Mouse (Mus musculus) olfactory bulb, adult 2 months (tissue): ENCODE results near the gene Plppr3. TPM values are rescaled to one million over a fixed set of nuclear protein-coding genes. Genes with fewer than 3 reads are reported as not detected.
A peak's percentile ranks its signal among the peaks of the same experiment; 100 is the strongest.

Experiments used
- H3K27ac ChIP-seq: fragments of 200-500 bp; 2 replicates; pipeline ENCODE4 v1.5.1; 2012; ENCODE audit warnings: low read depth, low read length; ENCODE audit not compliant: insufficient read depth
- H3K4me1 ChIP-seq: fragments of 200-500 bp; 2 replicates; pipeline ENCODE4 v1.6.1; 2012; ENCODE audit warnings: low read length; ENCODE audit not compliant: control insufficient read depth, insufficient read depth
- H3K4me3 ChIP-seq: fragments of 200-500 bp; 2 replicates; pipeline ENCODE4 v1.5.1; 2012; ENCODE audit warnings: mild to moderate bottlenecking, low read depth, low read length, moderate library complexity; ENCODE audit not compliant: insufficient read depth
- CTCF ChIP-seq: fragments of 200-500 bp; IDR thresholded peaks from 2 replicates; pipeline ENCODE4 v1.5.1; 2012; ENCODE audit warnings: low read depth, mild to moderate bottlenecking, low read length, moderate library complexity; ENCODE audit not compliant: insufficient read depth
- POLR2A ChIP-seq: fragments of 200-500 bp; IDR thresholded peaks from 2 replicates; pipeline ENCODE4 v1.6.1; 2012; ENCODE audit warnings: mild to moderate bottlenecking, low read depth, low read length, moderate library complexity; ENCODE audit not compliant: insufficient read depth
- WGBS: fragments of 180-500 bp; shearing (Covaris S2); methylation state at CpG from one replicate; pipeline ENCODE4 v1.1.7; 2018; 5-methylcytosine and 5-hydroxymethylcytosine counted together
- polyA plus RNA-seq: library from polyadenylated mRNA; stranded (reverse); fragments of >200 nt; gene quantifications from 2 replicates; pipeline ENCODE4 v1.2.4, GENCODE M21; 2012; ENCODE audit warnings: low replicate concordance; ENCODE audit not compliant: missing spikeins, insufficient read depth, insufficient read length

Gene Plppr3
- polyA plus RNA-seq, 1 experiment = not detected

GRCm38 (mm10) chr10:79862049-79862788 is 12.2 kb downstream of the Plppr3 start:
- no peak overlapping the region for H3K27ac ChIP-seq
- TF ChIP-seq CTCF (no peak), POLR2A (no peak)
- WGBS = 61% methylated on average over 23 of the region's 23 CpGs
- H3K4me1 ChIP-seq = peaks cover 53% of the 10 kb centered on the region
- H3K4me3 ChIP-seq = no peak overlapping the region

GRCm38 (mm10) chr10:79861230-79862048 is 13.0 kb downstream of the Plppr3 start:
- no peak overlapping the region for H3K27ac ChIP-seq
- no peak overlapping the region for H3K4me3 ChIP-seq
- H3K4me1 ChIP-seq = peaks cover 60% of the 10 kb centered on the region
- TF ChIP-seq POLR2A (no peak), CTCF (no peak)
- WGBS = 60% methylated on average over 25 of the region's 25 CpGs

- Histone ChIP-seq H3K4me1 (peaks cover 67% of the 10 kb centered on the region), H3K27ac (no peak overlapping the region), H3K4me3 (no peak overlapping the region)
- WGBS = 88% methylated on average over 26 of the region's 26 CpGs
- TF ChIP-seq CTCF (no peak), POLR2A (no peak)
Measured at GRCm38 (mm10) chr10:79860079-79860911, 14.1 kb downstream of the Plppr3 start.

GRCm38 (mm10) chr10:79859116-79859515 is 15.3 kb downstream of the Plppr3 start:
- Histone ChIP-seq H3K4me3 (no peak overlapping the region), H3K27ac (no peak overlapping the region), H3K4me1 (peaks cover 61% of the 10 kb centered on the region)
- 52% methylated on average over 11 of the region's 11 CpGs for WGBS
- TF ChIP-seq POLR2A (no peak), CTCF (no peak)

GRCm38 (mm10) chr10:79858416-79859074 is 15.9 kb downstream of the Plppr3 start:
- peaks cover 61% of the 10 kb centered on the region for H3K4me1 ChIP-seq
- 22% methylated on average over 17 of the region's 17 CpGs for WGBS
- 0 out of 2 replicates have a peak overlapping the region, but pooled peaks have one; percentile 5 for H3K4me3 ChIP-seq
- TF ChIP-seq CTCF = no peak
- no peak for TF ChIP-seq POLR2A
- peak overlapping the region; percentile 31; the same call in 1 of the 2 replicates for H3K27ac ChIP-seq

- WGBS = 47% methylated on average over 2 of the region's 2 CpGs
- H3K4me3 ChIP-seq = no peak overlapping the region; the same call in 1 of the 2 replicates
- TF ChIP-seq POLR2A (no peak), CTCF (no peak)
- H3K4me1 ChIP-seq = peaks cover 67% of the 10 kb centered on the region
- peak overlapping the region; percentile 31; the same call in 1 of the 2 replicates for H3K27ac ChIP-seq
Measured at GRCm38 (mm10) chr10:79857894-79858293, 16.5 kb downstream of the Plppr3 start.

GRCm38 (mm10) chr10:79857452-79857811 is 17.0 kb downstream of the Plppr3 start:
- TF ChIP-seq CTCF (no peak), POLR2A (no peak)
- Histone ChIP-seq H3K4me1 (peaks cover 71% of the 10 kb centered on the region), H3K27ac (no peak overlapping the region), H3K4me3 (no peak overlapping the region)
- WGBS = 5% methylated on average over 4 of the region's 4 CpGs
